Mouse (Mus musculus): ENCODE results near the gene Knop1. TPM values are rescaled to one million over a fixed set of nuclear protein-coding genes. Genes with fewer than 3 reads are reported as not detected.

The Knop1 gene
- polyA plus RNA-seq, 1 experiment from 2014 or later, result 88.4 TPM

Other genes starting within 250 kb of the Knop1 start
- 78.2 and 80.9 TPM in 2 replicates for gene Gde1, start 150.5 kb downstream of the Knop1 start, polyA plus RNA-seq (2015; fragmentation: Nextera tagmentation; extraction: Ambion mirVana)
- gene Ccp110, start 143.7 kb downstream of the Knop1 start, polyA plus RNA-seq (2015; fragmentation: Nextera tagmentation; extraction: Ambion mirVana), result 12.7 and 16.2 TPM in 2 replicates
- 65.3 and 66.3 TPM in 2 replicates for gene Vps35l, start 116.0 kb downstream of the Knop1 start, polyA plus RNA-seq (2015; fragmentation: Nextera tagmentation; extraction: Ambion mirVana)
- gene Iqck, start 502 bp downstream of the Knop1 start, polyA plus RNA-seq (2015; fragmentation: Nextera tagmentation; extraction: Ambion mirVana), result 2.2 and 2.4 TPM in 2 replicates
- gene Gprc5b, start 139.0 kb upstream of the Knop1 start, polyA plus RNA-seq (2015; fragmentation: Nextera tagmentation; extraction: Ambion mirVana), result 7.4 and 7.7 TPM in 2 replicates